Mouse (Mus musculus): ENCODE measurements around the gene Fbxo31. TPM values are rescaled to one million over a fixed set of nuclear protein-coding genes. Genes with fewer than 3 reads are reported as not detected.

Fbxo31 gene
- polyA plus RNA-seq (2012; rRNA removed) = 24.9 and 30.3 TPM in 2 replicates

- H3K4me1 ChIP-seq (ENCODE audit: control insufficient read depth, insufficient read depth, insufficient read length, low read length) = peaks cover 12% of the 10 kb centered on the region
- H3K27ac ChIP-seq (ENCODE audit: insufficient read depth, low read depth, low read length) = peak within 1 kb of the TSS; percentile 35; the same call in 1 of the 2 replicates
- TF ChIP-seq CTCF (IDR thresholded peaks at IDR 0.05; ENCODE audit: extremely low read depth, insufficient read length, insufficient replicate concordance, low read depth, low read length) (no peak), POLR2A (IDR thresholded peaks at IDR 0.05; ENCODE audit: low read depth, low read length) (peak; percentile 38; the same call in 1 of the 2 replicates)
- H3K36me3 ChIP-seq (ENCODE audit: control insufficient read depth, insufficient read depth, low read length) = no peaks in the 10 kb centered on the region
- WGBS = 1% methylated on average over 58 of the region's 63 CpGs
- peak within 1 kb of the TSS; percentile 68 for H3K4me3 ChIP-seq (ENCODE audit: low read depth, low read length)
- no peaks in the 10 kb centered on the region for H3K27me3 ChIP-seq (ENCODE audit: control insufficient read depth, insufficient read depth, low read length)
These were observed at the start of gene Fbxo31 for GRCm38 (mm10) chr8:121578676-121579451. Gene Fbxo31, minus strand, starts transcription at chr8:121578806.

GRCm38 (mm10) chr8:121623043-121623442 is 44.4 kb upstream of the Fbxo31 start:
- no peak for TF ChIP-seq POLR2A (IDR thresholded peaks at IDR 0.05; ENCODE audit: low read depth, low read length)
- no peak for TF ChIP-seq CTCF (IDR thresholded peaks at IDR 0.05; ENCODE audit: extremely low read depth, insufficient read length, insufficient replicate concordance, low read depth, low read length)
- Histone ChIP-seq H3K27me3 (ENCODE audit: control insufficient read depth, insufficient read depth, low read length) (no peaks in the 10 kb centered on the region), H3K27ac (ENCODE audit: insufficient read depth, low read depth, low read length) (no peak overlapping the region), H3K36me3 (ENCODE audit: control insufficient read depth, insufficient read depth, low read length) (peaks cover 10% of the 10 kb centered on the region), H3K4me1 (ENCODE audit: control insufficient read depth, insufficient read depth, insufficient read length, low read length) (peaks cover 25% of the 10 kb centered on the region), H3K4me3 (ENCODE audit: low read depth, low read length) (no peak overlapping the region)
- 88% methylated on average over 8 of the region's 8 CpGs for WGBS

GRCm38 (mm10) chr8:121621879-121622278 is 43.3 kb upstream of the Fbxo31 start:
- WGBS = 74% methylated on average over 1 of the region's 1 CpGs
- no peak overlapping the region for H3K27ac ChIP-seq (ENCODE audit: insufficient read depth, low read depth, low read length)
- no peak for TF ChIP-seq POLR2A (IDR thresholded peaks at IDR 0.05; ENCODE audit: low read depth, low read length)
- no peak for TF ChIP-seq CTCF (IDR thresholded peaks at IDR 0.05; ENCODE audit: extremely low read depth, insufficient read length, insufficient replicate concordance, low read depth, low read length)
- H3K27me3 ChIP-seq (ENCODE audit: control insufficient read depth, insufficient read depth, low read length) = no peaks in the 10 kb centered on the region
- H3K4me1 ChIP-seq (ENCODE audit: control insufficient read depth, insufficient read depth, insufficient read length, low read length) = peaks cover 25% of the 10 kb centered on the region
- no peak overlapping the region for H3K4me3 ChIP-seq (ENCODE audit: low read depth, low read length)
- peaks cover 8% of the 10 kb centered on the region; the same call in 1 of the 2 replicates for H3K36me3 ChIP-seq (ENCODE audit: control insufficient read depth, insufficient read depth, low read length)

DNA sequence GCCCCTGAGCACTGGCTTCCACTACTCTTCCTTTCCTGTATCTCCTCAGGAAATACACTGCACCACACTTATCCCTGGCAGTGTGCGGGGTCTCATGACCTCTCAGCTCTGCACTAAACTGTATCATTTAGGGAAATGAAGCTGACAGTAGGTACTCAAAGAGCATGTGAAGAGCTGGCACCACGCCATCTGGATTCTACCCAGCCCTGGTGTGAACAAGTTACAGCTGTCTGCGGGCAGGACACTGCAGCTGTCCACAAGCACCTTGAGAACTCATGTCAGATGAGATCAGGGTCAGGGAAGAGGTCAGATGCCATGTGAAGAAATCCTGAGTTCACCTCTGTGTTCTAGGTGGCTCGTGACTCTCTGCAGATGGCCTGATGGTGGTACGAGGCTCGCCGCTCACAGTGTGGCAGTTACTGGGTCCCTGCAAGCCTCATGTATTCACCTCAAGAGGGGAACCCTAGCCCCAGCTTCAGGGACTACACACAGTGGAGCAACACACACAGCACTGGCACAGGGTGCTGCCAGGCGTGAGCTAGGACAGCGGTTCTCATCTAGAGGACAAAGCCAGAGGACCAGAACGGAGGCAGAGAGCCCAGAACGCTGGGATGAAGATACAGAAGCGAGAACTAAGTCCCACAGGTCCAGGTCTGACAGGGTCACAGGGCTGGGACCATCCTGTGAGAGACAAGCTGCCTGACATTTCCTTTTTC is 42.4 kb upstream of the Fbxo31 start:
- Histone ChIP-seq H3K4me3 (ENCODE audit: low read depth, low read length) (no peak overlapping the region), H3K36me3 (ENCODE audit: control insufficient read depth, insufficient read depth, low read length) (peaks cover 8% of the 10 kb centered on the region; the same call in 1 of the 2 replicates), H3K4me1 (ENCODE audit: control insufficient read depth, insufficient read depth, insufficient read length, low read length) (peaks cover 25% of the 10 kb centered on the region), H3K27ac (ENCODE audit: insufficient read depth, low read depth, low read length) (peak overlapping the region; percentile 8; the same call in 1 of the 2 replicates), H3K27me3 (ENCODE audit: control insufficient read depth, insufficient read depth, low read length) (no peaks in the 10 kb centered on the region)
- TF ChIP-seq CTCF (IDR thresholded peaks at IDR 0.05; ENCODE audit: extremely low read depth, insufficient read length, insufficient replicate concordance, low read depth, low read length) (no peak), POLR2A (IDR thresholded peaks at IDR 0.05; ENCODE audit: low read depth, low read length) (no peak)
- 68% methylated on average over 12 of the region's 12 CpGs for WGBS

GRCm38 (mm10) chr8:121619401-121619995 is 40.9 kb upstream of the Fbxo31 start:
- Histone ChIP-seq H3K4me3 (ENCODE audit: low read depth, low read length) (no peak overlapping the region), H3K36me3 (ENCODE audit: control insufficient read depth, insufficient read depth, low read length) (peaks cover 11% of the 10 kb centered on the region; the same call in 1 of the 2 replicates), H3K4me1 (ENCODE audit: control insufficient read depth, insufficient read depth, insufficient read length, low read length) (peaks cover 25% of the 10 kb centered on the region), H3K27me3 (ENCODE audit: control insufficient read depth, insufficient read depth, low read length) (no peaks in the 10 kb centered on the region), H3K27ac (ENCODE audit: insufficient read depth, low read depth, low read length) (peak overlapping the region; percentile 76)
- no peak for TF ChIP-seq POLR2A (IDR thresholded peaks at IDR 0.05; ENCODE audit: low read depth, low read length)
- no peak for TF ChIP-seq CTCF (IDR thresholded peaks at IDR 0.05; ENCODE audit: extremely low read depth, insufficient read length, insufficient replicate concordance, low read depth, low read length)
- 20% methylated on average over 7 of the region's 7 CpGs for WGBS

- TF ChIP-seq POLR2A (IDR thresholded peaks at IDR 0.05; ENCODE audit: low read depth, low read length) (no peak), CTCF (IDR thresholded peaks at IDR 0.05; ENCODE audit: extremely low read depth, insufficient read length, insufficient replicate concordance, low read depth, low read length) (no peak)
- Histone ChIP-seq H3K27me3 (ENCODE audit: control insufficient read depth, insufficient read depth, low read length) (no peaks in the 10 kb centered on the region), H3K4me1 (ENCODE audit: control insufficient read depth, insufficient read depth, insufficient read length, low read length) (no peaks in the 10 kb centered on the region), H3K27ac (ENCODE audit: insufficient read depth, low read depth, low read length) (no peak overlapping the region), H3K4me3 (ENCODE audit: low read depth, low read length) (no peak overlapping the region), H3K36me3 (ENCODE audit: control insufficient read depth, insufficient read depth, low read length) (peaks cover 22% of the 10 kb centered on the region)
These were observed 34.8 kb upstream of the Fbxo31 start for GRCm38 (mm10) chr8:121613419-121613818.

Measured in small intestine, adult 2 months (tissue).